Mouse (Mus musculus): ENCODE measurements at regions not wholly inside any gene's neighbourhood (a gene's known extent, or its start where the extent isn't known, plus 50 kb on each side); places are given as distances from the start of the nearest gene placed in this dataset.
"Not testable (repeated sequence)": the region's sequence is repeated elsewhere in the genome, so short reads cannot be mapped to it uniquely, and the experiment has no call there.

- no peak for ATAC-seq (replicated peaks; ENCODE audit: low FRiP score, low TSS enrichment, poor library complexity, severe bottlenecking)
Observed at GRCm38 (mm10) chr7:111185954-111186353, 103.1 kb upstream of the Eif4g2 start.

- no peak for ATAC-seq (replicated peaks; ENCODE audit: low FRiP score, low TSS enrichment, poor library complexity, severe bottlenecking)
Observed at GRCm38 (mm10) chr7:111183512-111183911, 100.7 kb upstream of the Eif4g2 start.

GRCm38 (mm10) chr7:111182319-111182718, 99.5 kb upstream of the Eif4g2 start:
- peak; percentile 64 for ATAC-seq (replicated peaks; ENCODE audit: low FRiP score, low TSS enrichment, poor library complexity, severe bottlenecking)

- ATAC-seq (replicated peaks; ENCODE audit: low FRiP score, low TSS enrichment, poor library complexity, severe bottlenecking) = peak; percentile 86
Observed at GRCm38 (mm10) chr7:111179401-111180271, 96.8 kb upstream of the Eif4g2 start.

- ATAC-seq (replicated peaks; ENCODE audit: low FRiP score, low TSS enrichment, poor library complexity, severe bottlenecking) = no peak
Observed at GRCm38 (mm10) chr7:111174393-111175124, 91.7 kb upstream of the Eif4g2 start.

- ATAC-seq (replicated peaks; ENCODE audit: low FRiP score, low TSS enrichment, poor library complexity, severe bottlenecking) = no peak
Observed at GRCm38 (mm10) chr7:111172061-111172460, 89.2 kb upstream of the Eif4g2 start.

- ATAC-seq (replicated peaks; ENCODE audit: low FRiP score, low TSS enrichment, poor library complexity, severe bottlenecking) = not testable (repeated sequence)
Observed at GRCm38 (mm10) chr7:111168546-111169233, 85.9 kb upstream of the Eif4g2 start.

GRCm38 (mm10) chr7:111164994-111165393, 82.2 kb upstream of the Eif4g2 start:
- no peak for ATAC-seq (replicated peaks; ENCODE audit: low FRiP score, low TSS enrichment, poor library complexity, severe bottlenecking)

GRCm38 (mm10) chr7:111164276-111164675, 81.4 kb upstream of the Eif4g2 start:
- no peak for ATAC-seq (replicated peaks; ENCODE audit: low FRiP score, low TSS enrichment, poor library complexity, severe bottlenecking)

- ATAC-seq (replicated peaks; ENCODE audit: low FRiP score, low TSS enrichment, poor library complexity, severe bottlenecking) = no peak
Observed at GRCm38 (mm10) chr7:111163861-111164260, 81.0 kb upstream of the Eif4g2 start.

GRCm38 (mm10) chr7:111163321-111163720, 80.5 kb upstream of the Eif4g2 start:
- no peak for ATAC-seq (replicated peaks; ENCODE audit: low FRiP score, low TSS enrichment, poor library complexity, severe bottlenecking)

- no peak for ATAC-seq (replicated peaks; ENCODE audit: low FRiP score, low TSS enrichment, poor library complexity, severe bottlenecking)
Observed at GRCm38 (mm10) chr7:111158791-111159286, 76.0 kb upstream of the Eif4g2 start.

- no peak for ATAC-seq (replicated peaks; ENCODE audit: low FRiP score, low TSS enrichment, poor library complexity, severe bottlenecking)
Observed at GRCm38 (mm10) chr7:111157754-111158325, 75.0 kb upstream of the Eif4g2 start.

GRCm38 (mm10) chr7:111157287-111157686, 74.5 kb upstream of the Eif4g2 start:
- ATAC-seq (replicated peaks; ENCODE audit: low FRiP score, low TSS enrichment, poor library complexity, severe bottlenecking) = no peak

GRCm38 (mm10) chr7:111156472-111157231, 73.8 kb upstream of the Eif4g2 start:
- ATAC-seq (replicated peaks; ENCODE audit: low FRiP score, low TSS enrichment, poor library complexity, severe bottlenecking) = peak; percentile 77

GRCm38 (mm10) chr7:111155995-111156394, 73.2 kb upstream of the Eif4g2 start:
- ATAC-seq (replicated peaks; ENCODE audit: low FRiP score, low TSS enrichment, poor library complexity, severe bottlenecking) = peak; percentile 64

- ATAC-seq (replicated peaks; ENCODE audit: low FRiP score, low TSS enrichment, poor library complexity, severe bottlenecking) = no peak
Observed at GRCm38 (mm10) chr7:111154217-111154616, 71.4 kb upstream of the Eif4g2 start.

- no peak for ATAC-seq (replicated peaks; ENCODE audit: low FRiP score, low TSS enrichment, poor library complexity, severe bottlenecking)
Observed at GRCm38 (mm10) chr7:111150540-111150939, 67.7 kb upstream of the Eif4g2 start.

- no peak for ATAC-seq (replicated peaks; ENCODE audit: low FRiP score, low TSS enrichment, poor library complexity, severe bottlenecking)
Observed at GRCm38 (mm10) chr7:111150115-111150514, 67.3 kb upstream of the Eif4g2 start.

All from megakaryocyte-erythroid progenitor cell, adult 5-6 weeks (primary cell).